Mouse (Mus musculus): ENCODE measurements around the gene Abhd18. TPM values are rescaled to one million over a fixed set of nuclear protein-coding genes. Genes with fewer than 3 reads are reported as not detected.

Abhd18 gene
- total RNA-seq, 2 experiments from 2014 or later = 4.9 to 5.2 TPM

DNA sequence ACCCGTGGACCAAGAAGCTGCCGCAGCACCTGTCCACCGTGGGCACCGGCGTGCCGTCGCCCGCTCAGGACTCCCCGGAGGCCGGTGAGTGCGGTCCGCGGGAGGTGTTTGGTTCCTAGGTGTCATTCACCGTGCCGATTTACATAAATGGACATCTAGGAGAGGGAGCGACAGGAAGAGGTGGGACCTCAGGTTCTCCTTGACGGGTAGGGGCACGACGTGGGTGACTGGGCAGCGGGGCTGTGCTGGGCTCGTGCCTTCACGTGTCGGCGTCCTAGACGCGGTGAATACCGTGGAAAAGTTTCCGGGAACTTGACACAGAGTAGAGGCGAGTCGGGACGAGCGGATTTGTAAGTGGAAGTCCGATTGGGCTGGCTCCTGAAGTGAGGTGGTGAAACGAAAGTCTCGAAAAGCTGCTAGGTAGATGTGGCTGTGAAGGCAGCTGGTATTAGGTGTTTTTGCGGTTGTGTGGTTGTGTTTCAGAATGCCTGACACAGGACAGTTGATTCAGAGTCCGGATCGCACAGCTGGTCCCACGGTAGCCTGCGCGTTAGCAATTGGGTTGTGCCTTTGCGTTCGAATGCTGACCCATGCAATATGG is 103.9 kb downstream of the Abhd18 start:
- DNase-seq = peak; percentile 69 to 72

DNA sequence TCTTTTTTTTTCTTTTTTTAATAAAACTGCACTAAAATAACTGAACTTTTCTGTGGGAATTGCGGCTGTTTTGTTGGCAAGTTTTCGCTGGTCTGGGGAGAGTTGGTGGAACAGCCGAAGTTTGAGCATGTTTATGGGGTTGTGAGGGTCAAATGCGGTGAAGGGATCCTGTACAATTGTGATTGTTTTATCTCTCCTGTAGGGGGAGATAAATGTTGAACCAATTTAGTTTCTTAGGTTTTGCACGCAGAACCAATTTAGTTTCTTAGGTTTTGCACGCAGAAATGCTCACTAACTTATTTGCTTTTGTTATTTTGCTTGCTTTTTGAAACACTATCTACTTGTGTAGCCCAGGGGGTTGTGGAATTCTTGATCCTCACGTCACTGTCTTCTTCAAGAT is 104.6 kb downstream of the Abhd18 start:
- peak in 1 of 2 experiments; percentile 12 for DNase-seq

DNA sequence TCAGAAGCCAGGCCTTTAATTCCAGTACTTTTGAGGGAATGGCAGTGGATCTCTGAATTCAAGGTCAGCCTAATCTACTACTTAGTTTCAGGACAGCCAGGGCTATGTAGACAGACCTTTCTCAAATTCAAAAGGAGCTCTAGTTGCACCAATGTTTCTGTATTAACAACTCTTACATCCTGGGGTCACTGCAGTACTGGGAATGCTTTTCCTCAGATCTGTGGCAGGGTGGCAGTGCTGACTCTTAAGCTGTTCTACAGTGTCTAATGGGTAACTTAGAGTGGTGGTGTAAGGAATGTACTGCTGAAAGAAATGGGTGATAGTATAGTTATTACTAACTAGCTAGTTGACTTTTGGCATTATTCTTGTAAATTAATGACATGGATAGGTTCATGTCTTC is 105.8 kb downstream of the Abhd18 start:
- no peak for DNase-seq

DNA sequence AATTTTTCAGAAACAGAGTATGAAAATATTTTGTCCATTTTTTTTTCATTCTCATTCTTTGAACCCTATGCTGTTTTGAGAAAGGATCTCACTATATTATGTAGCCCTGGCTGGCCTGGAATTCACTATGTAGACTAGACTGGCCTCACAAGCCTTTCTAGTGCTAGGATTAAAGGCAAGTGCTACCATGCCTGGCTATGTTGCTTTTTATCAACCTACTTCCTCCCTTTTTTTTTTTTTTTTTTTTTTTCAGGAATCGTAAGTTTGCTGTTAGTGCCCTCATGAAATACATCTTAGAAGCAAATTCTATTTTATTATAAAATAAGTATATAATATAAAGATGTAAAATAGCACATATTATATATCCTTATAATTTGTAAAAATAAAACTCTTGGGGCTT is 108.0 kb downstream of the Abhd18 start:
- DNase-seq = no peak

DNA sequence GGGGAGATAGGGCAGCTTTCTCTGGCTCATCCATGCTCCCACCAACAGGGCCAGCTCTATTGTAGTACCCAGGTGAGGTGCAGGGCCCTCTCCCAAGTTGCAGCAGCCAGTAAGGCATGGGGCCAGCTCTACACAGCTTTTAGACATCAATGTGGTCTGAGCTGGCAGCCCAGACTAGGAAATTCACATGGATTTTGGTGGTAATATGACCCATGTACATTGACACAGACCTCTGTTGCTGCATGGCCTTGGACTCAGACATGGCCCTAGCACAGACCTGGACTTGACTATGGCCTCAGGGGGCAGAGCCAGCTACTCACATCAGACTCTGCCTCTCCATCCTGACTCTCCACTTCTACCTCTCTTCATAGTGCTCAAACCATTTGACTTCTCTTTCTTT is 112.1 kb downstream of the Abhd18 start:
- peak in 1 of 2 experiments; percentile 3 for DNase-seq

DNA sequence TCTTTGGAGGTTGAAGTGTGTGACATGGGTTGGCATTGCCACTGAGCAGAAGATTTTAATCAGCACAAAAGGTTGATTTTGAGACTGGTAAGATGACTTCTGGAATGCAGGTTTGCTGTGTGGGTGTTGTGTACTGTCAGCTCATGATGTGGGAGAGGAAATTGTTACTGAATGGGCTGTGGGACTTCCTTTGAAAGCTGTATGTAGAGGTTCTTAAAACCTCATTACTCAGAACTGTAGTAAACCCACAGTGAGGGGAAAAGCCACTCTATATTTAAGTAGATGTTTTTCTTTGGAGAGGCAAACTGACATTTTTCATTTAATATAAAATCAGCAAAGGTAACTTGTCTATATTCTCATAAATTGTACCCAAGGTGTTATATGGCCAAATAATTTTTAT is 134.0 kb downstream of the Abhd18 start:
- DNase-seq = no peak

DNA sequence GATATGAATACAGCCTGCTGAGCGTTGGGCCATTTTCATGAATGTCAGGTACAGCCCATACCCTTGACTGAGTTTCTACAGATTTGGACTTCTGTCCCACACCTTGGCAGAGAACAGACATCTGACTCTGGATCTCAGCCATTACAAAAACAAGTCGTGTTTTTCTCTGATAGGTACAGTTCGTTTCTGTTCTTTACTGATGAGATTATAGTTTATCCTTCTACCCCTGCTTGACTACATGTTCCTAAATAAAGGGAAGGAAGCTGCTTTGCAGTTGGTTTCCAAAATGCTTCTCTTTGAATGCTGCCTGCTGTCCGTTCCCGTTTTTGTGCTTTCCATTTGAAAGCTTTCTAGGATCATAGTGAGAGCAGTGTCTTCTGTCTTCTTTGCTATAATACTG is 140.8 kb downstream of the Abhd18 start:
- no peak for DNase-seq

Other genes starting within 250 kb of the Abhd18 start
- not detected for gene Slc25a31, start 138.1 kb upstream of the Abhd18 start, total RNA-seq (2021)
- gene Hspa4l, start 102.5 kb upstream of the Abhd18 start, total RNA-seq (2021) = 10 to 100 TPM; 56.4 to 79.6 TPM
- gene Plk4, start 47.0 kb upstream of the Abhd18 start, total RNA-seq (2021) = 1 to 10 TPM; 4.6 to 7.2 TPM
- gene Mfsd8, start 84 bp upstream of the Abhd18 start, total RNA-seq (2021) = 10 to 100 TPM; 20.0 to 20.4 TPM
- under 1 TPM in 1 of 2 experiments, not detected in 1; 0.13 TPM for gene 1700034I23Rik, start 55.6 kb downstream of the Abhd18 start, total RNA-seq (2021)
- 10 to 100 TPM; 27.4 to 35.7 TPM for gene Larp1b, start 102.9 kb downstream of the Abhd18 start, total RNA-seq (2021)
- 10 to 100 TPM; 59.1 to 59.3 TPM for gene Pgrmc2, start 236.1 kb downstream of the Abhd18 start, total RNA-seq (2021)

All from adrenal gland, postnatal 36 days (tissue).